Mouse (Mus musculus) hindlimb bud, embryonic 11.5 days (tissue): ENCODE results near the gene Rnf169.
"Not testable (repeated sequence)": the region's sequence is repeated elsewhere in the genome, so short reads cannot be mapped to it uniquely, and the experiment has no call there.

ENCODE experiments used
- DNase-seq: peaks from one replicate; pipeline ENCODE4 v3.0.0-alpha.2; 2012; ENCODE audit warnings: low read depth, low spot score; ENCODE audit errors: extremely low spot score

Gene Rnf169

GRCm38 (mm10) chr7:99981311-99981710, 1.1 kb upstream of the Rnf169 start:
- no peak for DNase-seq

GRCm38 (mm10) chr7:99979546-99980131, 609 bp downstream of the Rnf169 start:
- DNase-seq, result no peak

- DNase-seq, result no peak
Measured at GRCm38 (mm10) chr7:99979081-99979480, 1.2 kb downstream of the Rnf169 start.

- no peak for DNase-seq
Measured at GRCm38 (mm10) chr7:99978041-99978440, 2.2 kb downstream of the Rnf169 start.

- no peak for DNase-seq
Measured at GRCm38 (mm10) chr7:99975819-99976575, 4.3 kb downstream of the Rnf169 start.

GRCm38 (mm10) chr7:99974208-99974970, 5.9 kb downstream of the Rnf169 start:
- DNase-seq, result no peak

GRCm38 (mm10) chr7:99972912-99973311, 7.3 kb downstream of the Rnf169 start:
- DNase-seq, result not testable (repeated sequence)

GRCm38 (mm10) chr7:99971926-99972325, 8.3 kb downstream of the Rnf169 start:
- DNase-seq, result no peak

GRCm38 (mm10) chr7:99969151-99969550, 11.1 kb downstream of the Rnf169 start:
- no peak for DNase-seq

- DNase-seq, result no peak
Measured at GRCm38 (mm10) chr7:99966011-99966721, 14.1 kb downstream of the Rnf169 start.

- no peak for DNase-seq
Measured at GRCm38 (mm10) chr7:99965020-99965841, 15.0 kb downstream of the Rnf169 start.

GRCm38 (mm10) chr7:99963237-99963860, 16.9 kb downstream of the Rnf169 start:
- DNase-seq, result no peak

GRCm38 (mm10) chr7:99962536-99963236, 17.6 kb downstream of the Rnf169 start:
- DNase-seq, result no peak

- DNase-seq, result no peak
Measured at GRCm38 (mm10) chr7:99961518-99961917, 18.7 kb downstream of the Rnf169 start.

GRCm38 (mm10) chr7:99960571-99960970, 19.7 kb downstream of the Rnf169 start:
- DNase-seq, result not testable (repeated sequence)

GRCm38 (mm10) chr7:99957226-99957965, 22.9 kb downstream of the Rnf169 start:
- no peak for DNase-seq

GRCm38 (mm10) chr7:99956095-99956494, 24.2 kb downstream of the Rnf169 start:
- no peak for DNase-seq

- no peak for DNase-seq
Measured at GRCm38 (mm10) chr7:99954212-99954611, 26.0 kb downstream of the Rnf169 start.
